Mouse (Mus musculus) hindbrain, embryonic 15.5 days (tissue): ENCODE measurements around the gene Pdzrn4. TPM values are rescaled to one million over a fixed set of nuclear protein-coding genes. Genes with fewer than 3 reads are reported as not detected.

ENCODE experiments used
- ATAC-seq: fragments of 200-750 bp; cut with Nextera tagmentation; 2 replicates; pipeline ENCODE4 v1.8.0; 2017; ENCODE audit warnings: low read depth, moderate number of reproducible peaks, moderate TSS enrichment; ENCODE audit not compliant: low FRiP score
- H3K27ac ChIP-seq: fragments of 300-500 bp; sonication (generic); replicated peaks from 2 replicates; pipeline ENCODE4 v1.5.1; 2015; ENCODE audit warnings: mild to moderate bottlenecking, inconsistent platforms
- H3K27me3 ChIP-seq: fragments of 300-500 bp; sonication (generic); 2 replicates; pipeline ENCODE4 v1.6.1; 2015; ENCODE audit warnings: control low read depth, inconsistent platforms
- H3K36me3 ChIP-seq: fragments of 300-500 bp; sonication (generic); 2 replicates; pipeline ENCODE4 v1.6.1; 2015; ENCODE audit warnings: control low read depth, inconsistent platforms
- H3K4me1 ChIP-seq: fragments of 300-500 bp; sonication (generic); replicated peaks from 2 replicates; pipeline ENCODE4 v1.6.1; 2015; ENCODE audit warnings: control low read depth, inconsistent platforms
- H3K4me2 ChIP-seq: fragments of 300-500 bp; sonication (generic); 2 replicates; pipeline ENCODE4 v1.6.1; 2015; ENCODE audit warnings: moderate library complexity, mild to moderate bottlenecking, inconsistent platforms
- H3K4me3 ChIP-seq: fragments of 300-500 bp; sonication (generic); 2 replicates; pipeline ENCODE4 v1.5.1; 2015; ENCODE audit warnings: mild to moderate bottlenecking, inconsistent platforms
- H3K9ac ChIP-seq: fragments of 300-500 bp; sonication (generic); 2 replicates; pipeline ENCODE4 v1.6.1; 2015; ENCODE audit warnings: inconsistent platforms
- H3K9me3 ChIP-seq: fragments of 300-500 bp; sonication (generic); 2 replicates; pipeline ENCODE4 v1.6.1; 2016; ENCODE audit warnings: control low read depth, inconsistent platforms
- WGBS: fragments of 180-500 bp; shearing (Covaris S2); methylation state at CpG from one replicate; pipeline ENCODE4 v1.1.7; 2015; 5-methylcytosine and 5-hydroxymethylcytosine counted together
- polyA plus RNA-seq: library from polyadenylated mRNA; unstranded; fragments of >200 nt; fragmentation: Nextera tagmentation; extraction: Ambion mirVana; gene quantifications from 2 replicates; pipeline ENCODE4 v1.2.1, GENCODE M21; 2015

The Pdzrn4 gene
- polyA plus RNA-seq, 1 experiment from 2014 or later = 30.5 TPM

- no peaks in the 10 kb centered on the region for H3K27me3 ChIP-seq
- 64% methylated on average over 11 of the region's 11 CpGs for WGBS
- no peak overlapping the region for H3K9ac ChIP-seq
- H3K36me3 ChIP-seq = no peaks in the 10 kb centered on the region
- ATAC-seq = no peak
- H3K4me2 ChIP-seq = no peak overlapping the region
- no peak overlapping the region for H3K27ac ChIP-seq
- H3K4me1 ChIP-seq = no peaks in the 10 kb centered on the region
- H3K4me3 ChIP-seq = no peak overlapping the region
- no peaks in the 10 kb centered on the region for H3K9me3 ChIP-seq
Observed at GRCm38 (mm10) chr15:92671279-92672051, 274.8 kb downstream of the Pdzrn4 start.

DNA sequence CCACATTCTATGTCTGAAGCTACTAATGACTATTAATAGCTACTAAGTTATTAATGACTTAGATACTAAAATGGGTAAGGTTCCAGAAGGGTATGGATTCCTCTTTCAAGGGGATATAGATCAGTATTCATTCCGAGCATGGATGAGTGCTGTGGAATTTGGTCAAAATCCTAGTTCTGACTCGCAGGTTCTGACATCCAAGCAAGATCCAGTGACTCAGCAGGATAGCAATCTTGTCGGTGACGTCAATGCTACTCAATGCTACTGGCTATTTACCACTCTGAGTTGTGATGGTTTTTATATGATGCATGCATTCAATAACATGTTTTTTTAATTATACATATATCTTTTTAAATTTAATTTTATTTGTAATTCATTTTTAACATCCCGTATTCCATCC is 279.4 kb downstream of the Pdzrn4 start:
- Histone ChIP-seq H3K4me2 (no peak overlapping the region), H3K36me3 (no peaks in the 10 kb centered on the region), H3K4me3 (no peak overlapping the region), H3K4me1 (no peaks in the 10 kb centered on the region), H3K9me3 (no peaks in the 10 kb centered on the region), H3K27ac (no peak overlapping the region), H3K9ac (no peak overlapping the region), H3K27me3 (no peaks in the 10 kb centered on the region)
- ATAC-seq = no peak
- 81% methylated on average over 5 of the region's 5 CpGs for WGBS

- Histone ChIP-seq H3K9me3 (no peaks in the 10 kb centered on the region), H3K27me3 (no peaks in the 10 kb centered on the region), H3K4me2 (no peak overlapping the region), H3K4me3 (no peak overlapping the region), H3K9ac (no peak overlapping the region), H3K4me1 (no peaks in the 10 kb centered on the region), H3K36me3 (no peaks in the 10 kb centered on the region), H3K27ac (no peak overlapping the region)
- ATAC-seq = no peak
- WGBS = 70% methylated on average over 6 of the region's 6 CpGs
Observed at GRCm38 (mm10) chr15:92678377-92678776, 281.7 kb downstream of the Pdzrn4 start.

DNA sequence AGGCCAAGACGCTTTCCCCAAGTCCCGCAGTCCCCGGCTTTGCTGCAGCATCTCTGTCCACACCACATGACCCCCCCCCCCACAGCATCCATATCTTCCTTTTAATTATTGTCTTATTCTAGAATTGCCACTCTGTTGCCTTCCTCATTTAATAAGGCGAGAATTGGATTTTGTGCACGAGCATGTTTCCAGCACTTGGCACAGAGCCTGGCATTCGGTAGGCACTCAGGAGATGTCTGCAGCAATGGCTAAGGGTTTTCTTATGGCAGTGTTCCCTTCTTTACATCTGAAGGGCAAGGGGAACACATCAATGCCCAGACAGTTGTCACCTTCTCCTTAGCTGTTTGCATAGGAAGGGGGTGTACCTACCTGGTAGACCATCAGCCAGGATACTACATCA is 282.9 kb downstream of the Pdzrn4 start:
- 73% methylated on average over 6 of the region's 6 CpGs for WGBS

DNA sequence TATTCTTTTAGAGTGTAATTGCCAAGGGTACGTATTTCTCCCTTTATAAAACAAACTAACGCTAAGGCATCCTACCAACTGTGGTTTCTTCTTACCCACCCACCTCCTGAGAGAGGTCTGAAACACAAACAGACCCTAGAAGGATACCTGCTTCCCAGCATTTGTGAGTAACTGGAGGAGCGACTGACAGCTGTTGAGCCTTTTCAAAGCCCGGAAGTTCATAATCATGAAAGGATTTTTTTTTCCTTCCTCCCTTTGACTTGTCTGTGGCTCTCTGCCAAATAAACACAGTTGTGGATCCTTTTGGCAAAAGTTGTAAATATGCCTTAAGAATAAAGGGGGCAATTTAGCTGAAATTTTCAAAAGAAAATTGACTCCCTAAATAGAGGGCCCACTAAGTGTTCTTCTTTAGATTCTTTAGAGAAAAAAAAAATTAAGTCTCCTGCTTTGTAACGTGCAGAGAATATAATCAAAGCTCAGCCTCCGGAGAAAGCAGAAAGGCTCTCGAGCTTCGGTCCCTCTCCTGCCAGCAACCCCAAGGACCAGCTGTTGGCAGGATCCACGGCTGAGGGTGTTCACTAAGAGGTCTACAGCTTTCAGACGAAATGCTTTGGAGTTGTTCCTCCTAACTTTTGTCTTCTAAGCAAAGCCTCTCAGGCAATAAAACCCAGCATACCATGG is 299.7 kb downstream of the Pdzrn4 start:
- H3K4me2 ChIP-seq = no peak overlapping the region
- no peak overlapping the region for H3K9ac ChIP-seq
- no peak for ATAC-seq
- peak overlapping the region; percentile 48; the same call in 1 of the 2 replicates for H3K27ac ChIP-seq
- H3K9me3 ChIP-seq = no peaks in the 10 kb centered on the region
- no peak overlapping the region for H3K4me3 ChIP-seq
- no peaks in the 10 kb centered on the region for H3K36me3 ChIP-seq
- H3K27me3 ChIP-seq = no peaks in the 10 kb centered on the region
- 36% methylated on average over 10 of the region's 10 CpGs for WGBS
- peaks cover 9% of the 10 kb centered on the region for H3K4me1 ChIP-seq

More for the DNA sequence above, 282.9 kb downstream of the Pdzrn4 start:
- Histone ChIP-seq H3K4me3 (no peak overlapping the region), H3K9ac (no peak overlapping the region), H3K27me3 (no peaks in the 10 kb centered on the region), H3K9me3 (no peaks in the 10 kb centered on the region), H3K4me1 (no peaks in the 10 kb centered on the region), H3K4me2 (no peak overlapping the region), H3K27ac (no peak overlapping the region), H3K36me3 (no peaks in the 10 kb centered on the region)
- no peak for ATAC-seq

- H3K9ac ChIP-seq = no peak overlapping the region
- WGBS = 58% methylated on average over 8 of the region's 8 CpGs
- no peak overlapping the region for H3K27ac ChIP-seq
- no peak overlapping the region for H3K4me2 ChIP-seq
- no peak for ATAC-seq
- no peaks in the 10 kb centered on the region for H3K36me3 ChIP-seq
- H3K9me3 ChIP-seq = no peaks in the 10 kb centered on the region
- H3K27me3 ChIP-seq = no peaks in the 10 kb centered on the region
- H3K4me1 ChIP-seq = no peaks in the 10 kb centered on the region
- H3K4me3 ChIP-seq = no peak overlapping the region
Observed at GRCm38 (mm10) chr15:92704146-92704545, 307.5 kb downstream of the Pdzrn4 start.

- Histone ChIP-seq H3K36me3 (no peaks in the 10 kb centered on the region), H3K9ac (no peak overlapping the region), H3K9me3 (no peaks in the 10 kb centered on the region), H3K4me2 (no peak overlapping the region), H3K27me3 (no peaks in the 10 kb centered on the region), H3K27ac (no peak overlapping the region), H3K4me3 (no peak overlapping the region), H3K4me1 (peaks cover 6% of the 10 kb centered on the region)
- WGBS = 91% methylated on average over 2 of the region's 2 CpGs
- no peak for ATAC-seq
Observed at GRCm38 (mm10) chr15:92738676-92739075, 342.0 kb downstream of the Pdzrn4 start.

- no peak for ATAC-seq
- H3K27me3 ChIP-seq = no peaks in the 10 kb centered on the region
- WGBS = 90% methylated on average over 4 of the region's 4 CpGs
- no peak overlapping the region for H3K9ac ChIP-seq
- H3K9me3 ChIP-seq = no peaks in the 10 kb centered on the region
- H3K4me3 ChIP-seq = no peak overlapping the region
- H3K4me2 ChIP-seq = no peak overlapping the region
- no peak overlapping the region for H3K27ac ChIP-seq
- peaks cover 9% of the 10 kb centered on the region for H3K4me1 ChIP-seq
- no peaks in the 10 kb centered on the region for H3K36me3 ChIP-seq
Observed at GRCm38 (mm10) chr15:92739887-92740286, 343.2 kb downstream of the Pdzrn4 start.

DNA sequence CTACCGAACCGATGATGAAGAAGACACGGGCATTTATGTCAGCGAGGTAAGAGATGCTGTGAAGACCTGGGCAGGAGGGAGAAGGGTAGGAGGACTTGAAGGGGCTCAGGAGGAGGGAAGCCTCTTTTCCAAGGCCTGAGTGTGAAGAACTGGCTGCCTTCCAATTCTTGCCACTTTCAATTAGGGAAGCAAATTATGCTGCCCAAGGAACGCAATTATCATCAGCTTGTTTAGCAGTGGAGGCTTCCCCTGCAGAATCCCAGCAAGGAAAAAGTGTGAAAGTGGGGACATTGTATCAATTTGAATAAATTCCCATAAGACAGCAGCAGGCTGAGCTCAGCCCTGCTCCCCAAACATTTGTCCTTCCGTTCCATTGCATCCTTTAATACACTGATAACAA is 346.9 kb downstream of the Pdzrn4 start:
- no peak overlapping the region for H3K4me3 ChIP-seq
- H3K36me3 ChIP-seq = no peaks in the 10 kb centered on the region
- 21% methylated on average over 6 of the region's 6 CpGs for WGBS
- H3K4me1 ChIP-seq = peaks cover 9% of the 10 kb centered on the region
- H3K4me2 ChIP-seq = no peak overlapping the region
- H3K9ac ChIP-seq = no peak overlapping the region
- H3K27ac ChIP-seq = peak overlapping the region; percentile 43
- no peaks in the 10 kb centered on the region for H3K9me3 ChIP-seq
- ATAC-seq = peak; percentile 48
- H3K27me3 ChIP-seq = no peaks in the 10 kb centered on the region

DNA sequence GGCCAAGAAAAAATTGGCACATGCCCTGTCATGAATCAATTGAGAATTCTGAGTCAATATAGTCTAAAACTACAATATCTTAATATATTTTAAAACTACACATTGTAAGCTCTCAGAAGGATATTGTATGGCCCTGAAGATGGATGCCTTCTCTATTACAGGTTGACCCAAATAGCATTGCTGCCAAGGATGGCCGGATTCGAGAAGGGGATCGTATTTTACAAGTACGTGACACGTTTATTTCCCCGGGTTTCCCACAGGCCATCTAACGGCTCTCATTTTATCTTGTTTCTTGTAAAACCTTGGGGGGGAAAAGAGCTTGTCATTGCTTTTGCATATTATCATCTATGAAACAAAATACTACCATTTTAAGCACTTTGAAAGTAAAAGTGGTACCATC is 349.4 kb downstream of the Pdzrn4 start:
- no peak overlapping the region for H3K27ac ChIP-seq
- WGBS = 78% methylated on average over 7 of the region's 7 CpGs
- H3K9ac ChIP-seq = no peak overlapping the region
- ATAC-seq = no peak
- no peaks in the 10 kb centered on the region for H3K9me3 ChIP-seq
- no peak overlapping the region for H3K4me2 ChIP-seq
- H3K27me3 ChIP-seq = no peaks in the 10 kb centered on the region
- H3K4me1 ChIP-seq = peaks cover 9% of the 10 kb centered on the region
- no peak overlapping the region for H3K4me3 ChIP-seq
- no peaks in the 10 kb centered on the region for H3K36me3 ChIP-seq

GRCm38 (mm10) chr15:92752167-92752566 is 355.5 kb downstream of the Pdzrn4 start:
- Histone ChIP-seq H3K9me3 (no peaks in the 10 kb centered on the region), H3K4me3 (peak overlapping the region; percentile 18), H3K36me3 (no peaks in the 10 kb centered on the region), H3K27me3 (no peaks in the 10 kb centered on the region), H3K27ac (peak overlapping the region; percentile 72), H3K9ac (no peak overlapping the region), H3K4me1 (peaks cover 11% of the 10 kb centered on the region), H3K4me2 (peak overlapping the region; percentile 48)
- ATAC-seq = peak; percentile 77
- 52% methylated on average over 17 of the region's 17 CpGs for WGBS

DNA sequence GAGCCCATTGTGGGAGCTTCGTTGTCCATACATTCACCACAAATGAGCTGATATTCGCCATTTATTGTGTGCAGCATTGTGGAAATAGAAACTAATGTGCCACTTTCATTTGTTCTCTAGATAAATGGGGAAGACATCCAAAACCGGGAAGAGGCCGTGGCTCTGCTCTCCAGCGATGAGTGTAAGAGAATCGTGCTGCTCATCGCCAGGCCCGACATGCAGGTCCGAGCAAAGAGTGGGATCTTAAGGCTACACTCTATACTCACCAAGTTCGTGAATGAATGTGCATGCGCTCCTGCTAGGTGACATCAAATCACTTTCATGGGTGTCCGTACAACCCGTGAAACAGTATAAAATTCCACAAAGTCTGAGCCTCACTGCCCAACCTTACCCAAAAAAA is 355.9 kb downstream of the Pdzrn4 start:
- peak overlapping the region; percentile 18; the same call in 1 of the 2 replicates for H3K4me3 ChIP-seq
- H3K4me2 ChIP-seq = peak overlapping the region; percentile 48
- WGBS = 74% methylated on average over 13 of the region's 13 CpGs
- no peaks in the 10 kb centered on the region for H3K27me3 ChIP-seq
- H3K27ac ChIP-seq = peak overlapping the region; percentile 72
- no peak overlapping the region for H3K9ac ChIP-seq
- H3K36me3 ChIP-seq = no peaks in the 10 kb centered on the region
- H3K9me3 ChIP-seq = no peaks in the 10 kb centered on the region
- no peak; the same call in 1 of the 2 replicates for ATAC-seq
- peaks cover 15% of the 10 kb centered on the region for H3K4me1 ChIP-seq
